Mouse (Mus musculus) adrenal gland, postnatal 36 days (tissue): ENCODE measurements around the gene Pnmal1. TPM values are rescaled to one million over a fixed set of nuclear protein-coding genes. Genes with fewer than 3 reads are reported as not detected.
"Not testable (repeated sequence)": the region's sequence is repeated elsewhere in the genome, so short reads cannot be mapped to it uniquely, and the experiment has no call there.

Experiments used
- DNase-seq, 2 experiments: peaks; one replicate each; pipeline ENCODE4 v3.0.0; 2021; ENCODE audit warnings: mixed read lengths in 1 of 2
- total RNA-seq, 2 experiments: library from RNA; stranded (reverse); gene quantifications; 2 replicates each; pipeline ENCODE4 v1.2.3; 2021

Gene Pnmal1
- total RNA-seq, 2 experiments from 2014 or later, result 3.9 to 4.4 TPM

- peak; percentile 81 to 85 for DNase-seq
Observed at GRCm38 (mm10) chr7:16949908-16950841, 9.3 kb upstream of the Pnmal1 start.

DNA sequence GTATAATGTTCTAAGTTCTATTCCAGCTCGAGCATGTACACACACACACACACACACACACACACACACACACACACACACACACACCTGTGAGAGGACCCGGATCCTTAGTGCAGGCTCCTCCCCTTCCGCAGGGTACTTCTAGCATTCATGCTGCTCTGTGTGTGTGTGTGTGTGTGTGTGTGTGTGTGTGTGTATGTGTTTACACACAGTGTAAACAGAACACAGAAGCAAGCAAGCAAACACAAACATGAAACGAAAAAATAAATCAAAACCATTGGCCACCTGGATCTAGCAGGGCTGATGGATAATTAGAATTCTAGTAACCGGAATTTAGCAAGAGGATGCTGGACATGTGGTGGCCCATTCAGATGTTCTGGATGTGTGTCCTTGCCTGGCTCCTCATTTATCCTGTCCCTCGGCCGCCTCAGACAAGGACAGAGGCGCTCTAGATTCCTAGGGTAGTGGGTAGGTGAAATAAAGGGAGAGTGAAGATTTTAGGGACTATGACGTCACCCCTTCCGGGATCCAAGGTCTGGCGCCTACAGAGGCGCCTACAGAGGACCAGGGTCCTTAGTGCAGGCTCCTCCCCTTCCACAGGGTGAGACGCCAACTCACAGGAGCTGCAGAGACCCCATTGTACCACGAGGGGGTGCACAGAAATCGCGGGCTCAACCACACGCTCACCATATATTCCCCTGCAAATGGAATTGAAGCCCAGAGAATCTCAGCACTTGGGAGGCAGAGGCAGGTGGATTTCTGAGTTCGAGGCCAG, 8.4 kb upstream of the Pnmal1 start:
- DNase-seq, result peak; percentile 82 to 87

DNA sequence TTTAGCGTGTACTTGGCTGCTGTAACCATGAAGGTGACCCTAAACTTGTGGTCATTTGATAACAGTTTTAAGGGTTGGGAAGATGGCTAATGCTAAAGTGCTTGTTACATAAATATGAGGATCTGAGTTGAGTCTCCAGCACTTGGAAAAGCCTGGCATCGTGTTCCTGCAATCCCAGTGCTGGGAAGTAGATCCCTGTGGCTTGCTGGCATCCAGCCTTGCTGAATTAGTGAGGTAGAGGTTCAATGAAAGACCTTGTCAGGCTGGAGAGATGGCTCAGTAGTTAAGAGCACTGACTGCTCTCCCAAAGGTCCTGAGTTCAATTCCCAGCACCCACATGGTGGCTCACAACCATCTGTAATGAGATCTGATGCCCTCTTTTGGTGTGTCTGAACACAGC, 5.7 kb upstream of the Pnmal1 start:
- DNase-seq, result not testable (repeated sequence)

DNA sequence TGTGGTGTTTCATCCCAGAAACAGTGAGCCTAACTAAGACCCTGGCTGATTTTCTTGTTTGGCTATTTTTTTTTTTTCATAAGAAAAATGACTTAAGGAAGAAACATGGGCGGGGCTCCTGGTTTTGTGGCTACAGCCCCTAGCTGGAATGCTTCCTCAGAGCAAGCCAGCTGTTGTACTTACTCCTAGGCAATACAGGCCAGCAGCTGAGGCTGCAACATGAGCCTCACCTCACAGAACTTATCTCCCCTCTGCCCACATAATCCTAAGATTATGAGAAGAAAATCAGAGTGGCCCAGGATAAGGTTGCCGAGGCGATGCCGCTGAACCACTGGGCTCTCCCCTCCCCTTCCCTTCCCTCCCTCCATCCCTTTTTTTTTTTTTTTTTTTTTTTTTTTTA, 3.8 kb upstream of the Pnmal1 start:
- DNase-seq, result no peak

DNA sequence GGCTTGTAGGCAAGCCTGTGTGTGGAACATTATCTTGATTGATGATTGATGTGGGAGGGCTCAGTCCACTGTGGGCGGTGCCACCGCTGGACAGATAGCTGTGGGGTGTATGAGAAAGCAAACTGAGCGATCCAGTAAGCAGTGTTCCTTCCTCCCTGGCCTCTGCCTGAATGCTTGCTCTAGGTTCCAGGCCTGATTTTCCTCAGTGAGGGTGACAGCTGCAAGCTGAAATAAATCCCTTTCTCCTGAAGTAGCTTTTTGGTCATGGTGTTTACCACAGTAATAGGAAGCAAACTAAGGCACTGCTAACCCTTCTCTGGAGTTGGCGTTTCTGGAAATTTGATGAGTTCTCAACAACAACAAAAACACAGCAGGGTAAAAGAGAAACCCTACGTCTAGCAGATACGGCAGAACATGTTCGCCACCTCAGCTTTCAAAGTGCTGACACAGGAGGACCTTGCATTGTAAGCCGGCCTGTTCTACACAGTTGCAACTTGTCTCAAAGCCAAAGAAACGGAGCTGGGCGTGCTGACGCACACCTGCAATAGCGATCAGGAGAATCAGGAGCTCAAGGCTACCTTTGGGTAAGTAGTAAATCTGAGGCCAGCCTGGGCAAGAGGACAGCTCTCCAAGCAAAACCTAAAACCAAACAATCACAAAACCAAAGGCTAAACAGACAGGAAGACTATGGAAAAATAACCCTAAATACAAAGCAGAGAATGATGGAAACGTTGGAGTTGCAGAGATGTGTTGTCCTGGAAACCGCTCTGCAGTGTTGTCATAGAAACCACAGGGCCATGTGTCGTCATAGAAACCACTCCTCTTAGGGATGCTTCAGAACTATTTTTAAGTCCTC, 2.8 kb upstream of the Pnmal1 start:
- no peak for DNase-seq

DNA sequence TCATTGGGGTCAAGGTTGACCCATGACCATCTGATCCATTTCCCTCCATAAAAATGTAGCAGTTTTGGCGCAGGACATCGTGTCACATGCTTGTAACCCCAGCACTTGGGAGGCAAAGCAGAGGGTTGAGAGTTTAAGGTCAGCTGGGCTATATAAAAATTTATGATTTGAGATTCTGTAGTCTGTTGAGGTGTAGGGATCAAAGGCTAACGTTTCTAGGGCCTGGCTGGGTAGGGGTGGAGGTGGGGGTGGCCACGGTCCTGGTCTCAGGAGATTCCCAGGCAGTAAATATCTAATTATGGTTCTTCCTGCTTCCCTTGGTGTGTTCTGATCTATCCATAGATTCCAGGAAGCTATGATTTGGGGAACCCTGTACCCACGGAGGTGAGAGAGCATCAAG, 2.2 kb downstream of the Pnmal1 start:
- DNase-seq, result no peak

DNA sequence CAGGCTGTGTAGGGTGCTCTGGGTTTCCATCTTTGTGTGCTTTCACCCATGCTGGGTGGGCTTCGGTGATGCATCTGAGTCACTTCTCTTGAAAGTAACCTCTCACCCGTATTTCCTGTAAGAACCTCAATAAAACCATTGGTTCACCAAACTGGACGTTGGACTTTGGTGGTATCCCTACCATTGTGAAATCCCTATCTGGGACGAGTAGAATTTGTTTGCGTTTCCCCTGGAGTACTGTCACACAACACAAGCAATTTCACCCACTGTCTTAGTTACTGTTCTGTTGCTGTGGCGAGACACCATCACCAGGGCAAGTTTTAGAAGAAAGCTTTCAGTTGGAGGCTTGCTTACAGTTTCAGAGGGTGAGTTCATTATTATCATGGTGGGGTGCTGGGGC, 8.9 kb downstream of the Pnmal1 start:
- no peak for DNase-seq

- DNase-seq, result no peak
Observed at GRCm38 (mm10) chr7:16971160-16971559, 11.7 kb downstream of the Pnmal1 start.

GRCm38 (mm10) chr7:16974018-16974417, 14.5 kb downstream of the Pnmal1 start:
- DNase-seq, result peak; percentile 57 to 73

- no peak for DNase-seq
Observed at GRCm38 (mm10) chr7:16976298-16976697, 16.8 kb downstream of the Pnmal1 start.

GRCm38 (mm10) chr7:16978173-16978572, 18.7 kb downstream of the Pnmal1 start:
- DNase-seq, result no peak

GRCm38 (mm10) chr7:16978593-16978992, 19.1 kb downstream of the Pnmal1 start:
- DNase-seq, result no peak

DNA sequence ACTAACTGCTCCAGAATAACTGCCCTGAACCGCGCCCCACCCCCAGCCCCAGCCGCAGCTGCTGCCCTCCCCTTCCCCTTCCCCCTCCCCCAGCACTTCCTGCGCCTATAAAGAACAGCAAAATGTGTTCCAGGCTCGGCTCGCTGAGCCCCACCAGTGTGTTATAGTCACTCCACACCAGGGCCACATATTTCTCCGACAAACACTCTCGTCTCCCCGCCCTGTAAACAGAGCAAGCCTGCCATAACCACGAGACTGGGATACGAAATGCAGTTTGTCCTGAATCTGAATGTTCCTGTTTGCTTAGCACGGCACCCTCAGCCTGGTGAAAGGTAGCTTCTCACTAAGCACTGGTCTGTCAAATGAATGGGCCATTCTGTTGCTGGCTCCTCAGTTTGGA, 20.9 kb downstream of the Pnmal1 start:
- DNase-seq, result peak in 1 of 2 experiments; percentile 70

DNA sequence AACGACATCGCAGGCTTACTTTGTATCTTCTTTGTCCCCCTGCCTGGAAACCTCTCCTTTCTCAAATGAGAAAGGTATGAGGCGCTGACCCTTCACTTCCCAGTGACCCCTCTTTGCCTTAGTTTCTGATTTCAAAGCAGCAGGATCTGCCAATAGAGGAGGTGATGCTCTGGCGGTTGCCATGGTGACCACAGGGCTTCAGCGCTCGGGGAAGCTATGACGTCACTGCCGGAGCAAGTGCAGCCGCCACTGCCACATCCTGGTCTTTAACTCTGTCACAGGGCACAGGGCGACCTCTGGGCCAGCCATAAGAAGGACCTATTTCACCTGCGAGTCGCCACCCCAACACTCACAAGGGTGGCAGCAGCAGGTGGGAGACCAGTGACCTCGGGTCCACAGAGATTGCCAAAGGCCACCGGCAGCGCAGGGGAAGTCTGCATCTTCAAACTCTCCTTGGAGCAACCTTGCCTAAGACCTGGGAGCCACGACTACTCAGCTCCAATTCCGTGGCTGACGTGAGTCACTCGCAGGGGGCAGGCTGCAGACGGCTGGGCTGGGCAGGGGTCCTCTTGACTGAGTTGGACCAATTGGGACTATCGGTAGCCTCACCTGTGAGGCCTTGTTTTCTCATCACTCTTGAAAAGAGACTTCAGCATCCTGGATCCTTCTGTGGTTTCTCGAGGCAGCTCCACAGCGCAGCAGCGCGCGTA, 23.5 kb downstream of the Pnmal1 start, which contains the start of gene Gm42372:
TSS of gene Gm42372 (plus strand) at position 228 of the 710 bp plus-strand sequence.
- peak; percentile 60 to 70 for DNase-seq

DNA sequence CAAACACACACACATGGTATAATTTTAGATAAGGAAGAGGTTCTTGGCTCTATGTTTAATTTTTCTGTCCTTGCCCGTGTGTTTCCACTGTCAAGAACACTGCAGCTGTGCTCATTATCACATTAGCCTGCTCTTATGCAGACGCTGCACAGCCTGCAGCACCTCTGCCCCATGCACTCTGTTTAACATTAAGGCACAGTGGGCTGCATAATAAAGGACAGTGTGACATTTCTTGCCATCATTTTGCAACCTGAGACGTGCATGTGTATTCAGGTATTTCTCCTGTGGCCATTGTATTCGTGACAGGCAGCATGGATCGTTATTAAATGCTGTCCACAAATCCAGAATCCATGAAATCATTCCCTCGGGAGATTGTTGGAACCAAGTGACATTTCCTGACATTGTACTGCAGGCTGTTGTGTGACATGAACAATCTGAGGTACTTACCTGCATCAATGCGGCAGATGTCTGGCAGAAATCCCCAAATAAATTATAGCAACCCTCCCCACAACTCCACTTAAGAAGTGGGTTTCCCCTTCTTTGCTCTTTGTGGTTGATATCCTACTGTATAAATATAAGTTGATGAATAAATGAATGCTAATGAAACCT, 28.2 kb downstream of the Pnmal1 start:
- DNase-seq, result no peak

DNA sequence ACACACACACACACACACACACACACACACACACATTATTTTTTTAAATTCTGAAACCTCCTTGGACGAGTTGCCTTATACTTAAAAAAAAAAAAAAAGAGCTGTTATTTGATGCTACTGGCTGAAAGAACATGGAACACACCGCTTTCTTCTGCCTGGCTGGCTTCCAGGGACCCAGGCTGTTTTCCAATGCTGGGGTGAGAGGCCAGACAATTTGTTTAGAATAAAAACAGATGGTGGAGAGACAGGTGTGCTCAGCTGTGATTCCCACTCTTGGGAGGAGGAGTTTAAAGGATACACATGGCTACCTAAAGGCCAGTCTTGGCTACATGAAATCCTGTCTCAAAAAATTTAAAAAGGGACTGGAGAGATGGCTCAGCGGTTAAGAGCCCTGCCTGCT, 28.9 kb downstream of the Pnmal1 start:
- DNase-seq, result peak; percentile 44 to 69

DNA sequence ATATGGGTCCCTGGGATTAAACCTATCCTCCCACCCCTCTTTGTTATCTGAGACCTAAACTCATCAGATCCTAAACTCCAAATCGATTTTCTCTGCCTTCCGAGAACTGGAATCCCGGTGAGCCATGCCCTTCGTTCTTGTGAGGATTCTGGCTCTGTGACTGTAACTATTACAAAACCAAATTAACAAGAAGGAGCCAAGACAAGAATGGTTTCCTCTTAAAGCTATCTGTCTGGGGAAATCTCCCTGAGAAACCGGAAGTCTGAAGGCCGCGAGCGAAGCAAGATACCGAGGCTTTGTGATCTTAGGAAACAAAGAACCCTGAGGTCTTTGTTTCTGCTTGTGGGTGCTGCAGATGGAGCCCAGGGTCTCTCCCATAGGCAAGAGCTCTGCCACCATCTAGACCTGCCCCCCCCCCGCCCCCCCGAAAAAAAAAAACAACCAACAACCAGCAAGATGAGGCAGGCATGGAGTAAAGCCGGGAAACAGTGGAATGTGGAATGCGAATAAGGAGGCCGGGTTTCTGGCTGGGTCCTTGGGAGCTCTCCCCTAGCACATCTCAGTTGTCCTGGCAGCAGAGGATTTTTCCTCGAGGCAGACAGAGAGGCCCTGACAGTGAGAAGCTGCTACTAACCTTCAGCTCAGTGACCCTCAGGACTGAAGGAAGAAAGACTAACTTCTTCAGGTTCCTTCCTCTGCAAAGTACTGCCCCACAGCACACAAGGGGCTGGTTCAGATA, 30.7 kb downstream of the Pnmal1 start:
- peak in 1 of 2 experiments; percentile 34 for DNase-seq

DNA sequence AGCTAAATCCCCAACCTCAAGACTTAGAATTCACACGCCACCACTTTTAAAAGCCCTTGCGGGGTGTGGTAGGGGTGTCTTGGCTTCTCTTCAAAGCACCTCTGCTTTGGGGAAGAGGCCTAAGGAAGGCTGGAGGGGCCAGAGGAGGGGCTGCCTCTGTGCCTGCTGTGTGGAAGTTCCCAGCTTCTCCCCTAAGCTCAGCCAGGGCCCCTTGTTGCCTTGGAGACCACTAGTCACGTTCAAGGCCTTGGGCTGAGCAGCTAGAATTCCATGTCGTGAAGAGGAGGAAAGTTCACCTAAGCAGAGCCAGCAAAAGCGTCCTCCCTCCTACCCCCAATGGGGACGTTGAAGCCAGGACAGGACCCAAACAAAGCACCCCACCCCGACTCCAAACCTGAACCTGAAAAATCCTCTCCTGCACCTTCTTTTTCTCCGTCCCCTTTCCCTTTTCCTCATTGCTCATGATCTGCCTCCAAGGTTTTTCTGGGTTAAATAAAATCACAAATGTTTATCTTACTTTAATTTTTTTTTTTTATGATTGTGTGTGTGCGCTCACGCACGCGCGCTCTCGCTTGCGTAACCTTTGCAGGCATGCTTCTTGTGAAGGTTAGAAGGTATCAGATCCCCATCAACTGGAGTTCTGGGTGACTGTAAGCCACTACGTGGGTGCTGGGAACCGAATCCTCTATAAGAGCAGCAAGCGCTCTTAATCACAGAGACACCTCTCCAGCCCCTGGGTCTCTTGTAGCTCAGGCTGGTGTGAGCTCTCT, 32.4 kb downstream of the Pnmal1 start:
- DNase-seq, result peak; percentile 62 to 74

DNA sequence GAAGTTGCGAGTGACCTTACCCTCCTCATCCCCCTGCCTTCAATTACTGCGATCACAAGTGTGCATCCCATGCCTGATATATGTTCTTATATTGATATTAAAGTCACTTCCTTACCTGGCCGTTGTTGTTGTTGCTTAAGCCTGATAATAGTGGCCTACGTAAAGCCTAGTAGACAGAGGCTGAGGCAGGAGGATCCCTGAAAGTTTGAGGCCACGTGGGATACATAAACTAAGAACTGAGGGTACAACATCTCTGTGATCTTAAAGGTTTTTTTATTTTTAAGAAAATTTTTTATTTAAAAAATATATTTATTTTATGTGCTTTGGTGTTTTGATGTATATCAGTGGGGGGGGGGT, 33.0 kb downstream of the Pnmal1 start, which contains the start of gene Ccdc8:
TSS of gene Ccdc8 (plus strand) at position 258 of the 357 bp plus-strand sequence.
- DNase-seq, result no peak
